Mouse (Mus musculus): ENCODE data around the gene Ptpra. TPM values are rescaled to one million over a fixed set of nuclear protein-coding genes. Genes with fewer than 3 reads are reported as not detected.
"Not testable (repeated sequence)": the region's sequence is repeated elsewhere in the genome, so short reads cannot be mapped to it uniquely, and the experiment has no call there.

The Ptpra gene
- polyA plus RNA-seq, 1 experiment from 2014 or later: 403 TPM

DNA sequence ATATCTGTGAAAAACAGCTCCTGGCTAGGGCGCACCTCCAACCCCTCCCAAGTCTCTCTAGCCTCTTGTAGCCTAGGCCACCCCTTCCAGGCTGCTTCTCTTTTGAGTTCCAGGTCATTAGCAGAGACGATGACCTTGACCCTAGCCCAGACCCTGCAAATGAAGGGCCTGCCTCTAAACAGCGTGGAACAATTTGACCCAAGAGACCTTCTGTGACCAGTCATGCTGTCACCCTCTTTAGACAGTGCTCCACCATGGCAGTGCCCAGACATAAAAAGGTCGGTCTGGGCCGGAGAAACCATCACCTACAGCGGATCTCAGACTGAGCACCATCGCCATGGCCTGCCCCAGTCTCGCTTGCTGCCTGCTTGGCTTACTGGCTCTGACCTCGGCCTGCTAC lies 125.8 kb downstream of the Ptpra start, which contains the start of gene Oxt:
TSS of gene Oxt (plus strand) at position 301 of the 400 bp plus-strand sequence.
- H3K27ac ChIP-seq: no peak within 1 kb of the TSS
- WGBS (ENCODE audit: missing documents): 78% methylated on average over 9 of the region's 9 CpGs
- no peaks in the 10 kb centered on the region for H3K36me3 ChIP-seq (ENCODE audit: inconsistent target)
- no peaks in the 10 kb centered on the region for H3K79me2 ChIP-seq (ENCODE audit: inconsistent target)
- H3K4me3 ChIP-seq (ENCODE audit: inconsistent target): no peak within 1 kb of the TSS

DNA sequence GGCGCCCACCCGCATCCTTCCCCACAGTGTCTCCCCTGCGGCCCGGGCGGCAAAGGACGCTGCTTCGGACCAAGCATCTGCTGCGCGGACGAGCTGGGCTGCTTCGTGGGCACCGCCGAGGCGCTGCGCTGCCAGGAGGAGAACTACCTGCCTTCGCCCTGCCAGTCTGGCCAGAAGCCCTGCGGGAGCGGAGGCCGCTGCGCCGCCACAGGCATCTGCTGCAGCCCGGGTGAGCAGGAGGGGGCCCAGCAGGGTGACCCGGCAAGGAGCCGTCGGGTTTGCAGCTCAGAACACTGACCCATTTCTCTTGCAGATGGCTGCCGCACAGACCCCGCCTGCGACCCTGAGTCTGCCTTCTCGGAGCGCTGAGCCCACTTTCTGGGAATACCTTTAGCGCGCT lies 126.5 kb downstream of the Ptpra start:
- not testable (repeated sequence) for H3K4me3 ChIP-seq (ENCODE audit: inconsistent target); H3K27ac ChIP-seq; H3K36me3 ChIP-seq (ENCODE audit: inconsistent target); H3K79me2 ChIP-seq (ENCODE audit: inconsistent target)
- 14% methylated on average over 28 of the region's 32 CpGs for WGBS (ENCODE audit: missing documents)

DNA sequence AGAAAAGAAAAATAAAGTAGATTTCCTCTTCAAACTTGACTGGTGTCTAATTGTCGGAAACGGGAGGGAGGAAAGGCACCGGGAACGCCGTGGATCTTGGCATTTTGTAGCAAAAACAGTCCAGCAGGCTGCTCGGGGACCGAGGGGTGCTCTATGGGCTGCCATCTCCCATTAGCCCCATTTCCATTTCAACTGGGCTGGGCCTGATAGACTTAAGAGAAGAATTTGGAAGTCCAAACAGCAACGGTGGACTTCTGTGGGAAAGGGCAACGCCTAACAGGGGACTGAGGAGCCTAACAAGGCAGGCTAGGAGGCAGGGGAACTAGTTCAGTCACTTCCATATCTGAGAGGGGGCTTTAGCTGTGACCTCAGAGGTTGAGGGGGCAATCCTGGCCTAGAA lies 126.9 kb downstream of the Ptpra start:
- H3K79me2 ChIP-seq (ENCODE audit: inconsistent target): no peaks in the 10 kb centered on the region
- H3K27ac ChIP-seq: no peak overlapping the region
- no peaks in the 10 kb centered on the region for H3K36me3 ChIP-seq (ENCODE audit: inconsistent target)
- no peak overlapping the region for H3K4me3 ChIP-seq (ENCODE audit: inconsistent target)
- 25% methylated on average over 9 of the region's 9 CpGs for WGBS (ENCODE audit: missing documents)

DNA sequence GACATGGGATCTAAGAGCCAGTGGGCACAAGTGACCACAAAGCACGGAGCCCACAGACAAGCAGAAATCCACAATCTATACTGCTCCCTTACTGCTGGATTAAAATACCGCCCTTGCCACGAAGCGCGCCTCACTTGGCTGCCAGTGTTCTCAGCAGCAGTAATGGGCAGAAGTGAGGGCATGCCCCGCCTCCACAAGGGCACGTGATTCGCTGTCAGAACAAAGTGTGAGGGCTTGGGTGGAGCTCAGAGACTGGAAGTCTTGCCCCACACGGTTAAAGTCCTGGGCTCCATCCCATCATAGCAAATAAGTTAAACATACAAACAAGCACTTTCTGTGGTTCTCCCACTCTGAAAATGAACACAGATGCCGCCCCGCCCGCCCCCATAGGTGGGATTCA lies 127.6 kb downstream of the Ptpra start:
- 8% methylated on average over 12 of the region's 12 CpGs for WGBS (ENCODE audit: missing documents)
- H3K36me3 ChIP-seq (ENCODE audit: inconsistent target): no peaks in the 10 kb centered on the region
- H3K4me3 ChIP-seq (ENCODE audit: inconsistent target): no peak overlapping the region
- no peaks in the 10 kb centered on the region for H3K79me2 ChIP-seq (ENCODE audit: inconsistent target)
- no peak overlapping the region for H3K27ac ChIP-seq

DNA sequence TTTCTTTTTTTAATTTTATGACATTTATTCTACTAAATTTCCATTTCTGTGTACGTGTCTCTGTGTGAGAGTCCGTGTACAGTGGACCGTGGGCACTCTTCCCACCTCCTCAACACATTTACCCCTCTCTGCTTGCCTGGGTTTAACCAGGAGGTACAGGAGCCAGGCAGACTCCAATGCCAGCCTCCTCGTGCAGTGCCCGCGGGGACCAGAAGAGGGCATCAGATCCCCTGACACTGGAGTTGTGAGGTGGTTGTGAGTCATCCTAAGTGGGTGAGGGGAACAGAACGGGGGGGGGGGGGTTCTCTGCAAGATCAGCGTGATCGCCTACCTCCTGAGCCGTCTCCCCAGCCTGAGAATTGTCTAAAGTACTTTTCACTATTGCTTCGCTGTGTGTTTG lies 128.1 kb downstream of the Ptpra start:
- no peak overlapping the region for H3K27ac ChIP-seq
- 21% methylated on average over 11 of the region's 11 CpGs for WGBS (ENCODE audit: missing documents)
- no peaks in the 10 kb centered on the region for H3K36me3 ChIP-seq (ENCODE audit: inconsistent target)
- no peaks in the 10 kb centered on the region for H3K79me2 ChIP-seq (ENCODE audit: inconsistent target)
- H3K4me3 ChIP-seq (ENCODE audit: inconsistent target): no peak overlapping the region

DNA sequence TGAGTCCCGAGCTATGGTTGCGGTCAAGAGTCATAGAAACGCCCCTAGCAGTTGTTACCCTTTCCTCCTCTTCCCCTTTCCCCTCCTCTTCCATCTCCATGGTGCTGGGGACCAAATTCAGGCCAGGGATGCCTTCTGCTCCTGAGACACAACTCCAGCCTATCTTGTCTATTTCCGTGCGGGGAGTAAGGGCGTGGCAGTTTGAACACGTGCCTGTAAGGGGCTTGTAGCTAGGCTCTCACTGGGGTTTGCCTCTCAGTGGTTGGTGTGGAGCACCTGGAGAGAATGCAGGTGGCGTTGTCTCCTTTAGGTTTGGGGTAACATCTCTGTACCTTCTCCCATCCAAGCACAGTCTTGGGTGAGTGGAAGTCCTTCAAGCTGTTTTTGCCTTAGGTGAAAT lies 129.7 kb downstream of the Ptpra start:
- Histone ChIP-seq H3K36me3 (ENCODE audit: inconsistent target) (no peaks in the 10 kb centered on the region), H3K79me2 (ENCODE audit: inconsistent target) (no peaks in the 10 kb centered on the region), H3K27ac (no peak overlapping the region), H3K4me3 (ENCODE audit: inconsistent target) (no peak overlapping the region)
- 10% methylated on average over 8 of the region's 8 CpGs for WGBS (ENCODE audit: missing documents)

DNA sequence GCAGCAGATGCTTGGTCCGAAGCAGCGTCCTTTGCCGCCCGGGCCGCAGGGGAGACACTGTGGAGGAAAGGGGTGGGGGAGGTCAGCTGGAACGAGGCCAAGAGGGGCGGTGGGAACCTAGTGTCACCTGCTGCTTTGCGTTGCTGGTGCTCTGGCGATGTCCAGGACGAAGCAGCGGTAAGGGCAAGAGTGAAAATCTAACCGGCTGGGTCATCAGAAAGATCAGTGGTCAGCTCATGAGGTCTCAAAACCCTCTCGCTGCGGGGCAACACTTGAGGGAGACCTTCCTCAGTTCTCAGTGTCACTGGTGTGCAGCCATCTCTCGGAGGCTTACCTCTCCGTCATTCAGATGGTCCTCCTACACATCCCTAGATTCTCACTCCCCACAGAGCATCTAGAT lies 131.1 kb downstream of the Ptpra start:
- H3K4me3 ChIP-seq (ENCODE audit: inconsistent target): no peak overlapping the region

DNA sequence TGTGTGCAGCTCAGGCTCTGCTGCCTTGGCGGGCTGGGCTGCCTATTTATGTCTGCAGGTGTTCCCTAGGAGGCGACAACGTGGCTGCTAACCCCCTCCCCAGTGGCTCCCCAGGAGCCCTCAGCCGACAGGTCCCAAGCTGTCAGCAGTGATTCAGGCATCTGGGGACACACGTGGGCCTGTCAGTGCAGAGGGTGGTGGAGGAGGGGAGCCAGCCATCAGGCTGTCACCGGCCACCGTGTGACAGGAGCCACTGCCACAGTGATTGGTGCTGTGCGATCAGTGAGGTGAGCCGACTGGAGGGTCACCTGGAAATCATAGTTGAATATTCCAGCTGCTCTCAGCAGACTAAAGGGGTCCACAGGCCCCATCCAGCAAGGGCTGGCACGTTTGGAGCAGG lies 132.5 kb downstream of the Ptpra start, which contains the start of gene Avp:
TSS of gene Avp (minus strand) at position 3 of the 400 bp plus-strand sequence.
- H3K4me3 ChIP-seq (ENCODE audit: inconsistent target): no peak within 1 kb of the TSS
- no peaks in the 10 kb centered on the region for H3K79me2 ChIP-seq (ENCODE audit: inconsistent target)
- no peak within 1 kb of the TSS for H3K27ac ChIP-seq
- H3K36me3 ChIP-seq (ENCODE audit: inconsistent target): no peaks in the 10 kb centered on the region
- 72% methylated on average over 10 of the region's 10 CpGs for WGBS (ENCODE audit: missing documents)

More for the DNA sequence above, 131.1 kb downstream of the Ptpra start:
- H3K27ac ChIP-seq: no peak overlapping the region
- WGBS (ENCODE audit: missing documents): 12% methylated on average over 16 of the region's 16 CpGs
- no peaks in the 10 kb centered on the region for H3K36me3 ChIP-seq (ENCODE audit: inconsistent target)
- no peaks in the 10 kb centered on the region for H3K79me2 ChIP-seq (ENCODE audit: inconsistent target)

DNA sequence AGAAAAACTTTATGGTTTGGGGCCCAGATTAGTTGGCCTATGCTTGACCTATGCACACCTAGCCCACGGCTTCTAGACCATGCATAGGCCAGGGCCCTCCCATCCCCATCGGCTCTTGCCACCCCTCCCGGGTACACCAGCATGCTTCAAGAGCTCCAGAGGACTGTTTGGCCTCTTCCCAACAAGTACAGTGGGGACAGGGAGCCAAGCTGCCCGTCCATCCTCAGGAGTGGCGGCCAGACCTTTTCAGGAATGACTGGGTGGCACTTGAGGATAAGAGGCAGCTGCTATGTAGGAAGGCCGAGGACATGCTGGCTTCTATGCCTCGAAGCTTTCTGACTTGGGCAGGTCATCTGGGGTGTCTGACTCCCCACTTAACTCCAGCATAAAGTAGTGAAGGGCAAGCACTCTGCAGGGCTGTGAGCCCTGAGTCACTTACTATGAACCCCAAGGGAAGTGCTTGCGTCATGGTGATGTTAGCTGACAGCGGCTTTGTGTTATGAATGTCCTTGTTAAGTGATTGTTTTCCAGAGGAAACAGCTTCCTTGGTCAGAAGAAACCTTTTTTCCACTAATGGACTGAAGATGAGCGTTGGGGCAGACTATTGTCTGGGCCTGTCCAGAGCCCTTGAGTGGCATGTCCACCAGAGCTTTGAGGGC lies 134.0 kb downstream of the Ptpra start:
- Histone ChIP-seq H3K36me3 (ENCODE audit: inconsistent target) (no peaks in the 10 kb centered on the region), H3K79me2 (ENCODE audit: inconsistent target) (no peaks in the 10 kb centered on the region), H3K4me3 (ENCODE audit: inconsistent target) (no peak overlapping the region), H3K27ac (no peak overlapping the region)
- 89% methylated on average over 10 of the region's 10 CpGs for WGBS (ENCODE audit: missing documents)

DNA sequence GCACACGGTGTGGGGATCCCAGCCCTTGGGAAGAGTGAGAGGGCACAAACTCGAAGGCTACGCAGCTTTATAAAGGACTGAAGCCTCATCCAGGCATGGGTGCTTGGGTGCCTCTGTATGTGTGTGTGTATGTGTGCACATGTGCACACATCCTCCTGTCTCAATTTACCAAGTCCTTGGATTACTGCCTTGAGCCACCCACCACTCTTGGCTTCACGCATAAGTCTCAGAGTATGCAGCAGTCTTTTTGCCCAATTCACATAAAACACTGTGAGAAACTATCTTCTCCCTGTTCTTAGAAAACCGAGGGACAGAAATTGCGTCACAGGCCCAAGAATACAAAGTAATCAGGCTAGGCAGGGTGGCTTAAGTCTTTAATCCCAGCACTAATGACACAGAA lies 135.9 kb downstream of the Ptpra start:
- WGBS (ENCODE audit: missing documents): 60% methylated on average over 6 of the region's 6 CpGs
- no peaks in the 10 kb centered on the region for H3K79me2 ChIP-seq (ENCODE audit: inconsistent target)

DNA sequence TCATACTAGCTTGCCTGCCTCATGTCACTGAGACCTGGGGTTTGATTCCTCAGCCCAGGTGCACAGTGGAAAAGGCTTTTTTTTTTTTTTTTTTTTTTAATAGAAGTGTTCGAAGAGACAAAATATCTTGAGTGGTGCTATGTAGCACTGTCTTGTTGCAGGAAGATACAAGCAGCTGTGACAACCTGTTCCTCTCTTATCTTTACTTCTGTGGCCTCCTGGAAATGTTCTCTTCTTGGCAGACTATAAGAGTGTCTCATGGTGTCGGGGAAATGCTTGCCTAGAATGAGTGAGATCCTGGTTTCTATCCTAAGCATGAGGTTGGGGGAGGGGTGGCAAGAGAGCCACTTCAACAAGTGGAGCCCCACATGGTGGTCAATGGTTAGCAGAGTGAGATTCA lies 138.3 kb downstream of the Ptpra start:
- Histone ChIP-seq H3K27ac (no peak overlapping the region), H3K36me3 (ENCODE audit: inconsistent target) (peaks cover 8% of the 10 kb centered on the region; the same call in 1 of the 2 replicates), H3K4me3 (ENCODE audit: inconsistent target) (no peak overlapping the region), H3K79me2 (ENCODE audit: inconsistent target) (no peaks in the 10 kb centered on the region)
- 85% methylated on average over 2 of the region's 2 CpGs for WGBS (ENCODE audit: missing documents)

More for the DNA sequence above, 135.9 kb downstream of the Ptpra start:
- Histone ChIP-seq H3K4me3 (ENCODE audit: inconsistent target) (no peak overlapping the region), H3K27ac (no peak overlapping the region), H3K36me3 (ENCODE audit: inconsistent target) (peaks cover under 1% of the 10 kb centered on the region; the same call in 1 of the 2 replicates)

DNA sequence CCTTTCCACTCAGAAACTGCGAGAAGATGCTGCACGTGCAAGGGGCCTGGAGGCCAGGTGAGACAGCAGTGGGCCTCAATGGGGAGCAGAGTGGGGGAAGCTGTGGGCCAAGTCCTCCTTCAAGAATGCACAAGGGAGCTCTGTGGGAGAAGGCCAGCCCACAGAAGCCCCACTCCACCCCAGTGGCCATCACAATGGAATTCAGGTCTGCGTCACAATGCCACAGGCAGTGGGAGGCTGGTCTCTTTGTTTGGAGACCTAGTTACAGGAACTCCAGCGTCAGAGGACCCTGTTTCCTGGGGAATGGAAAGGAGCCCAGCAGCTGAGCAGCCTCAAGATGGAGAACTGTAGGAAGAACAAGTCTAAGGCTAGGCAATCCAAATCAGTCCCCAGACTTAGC lies 139.1 kb downstream of the Ptpra start:
- Histone ChIP-seq H3K27ac (no peak overlapping the region), H3K4me3 (ENCODE audit: inconsistent target) (no peak overlapping the region), H3K36me3 (ENCODE audit: inconsistent target) (peaks cover 8% of the 10 kb centered on the region; the same call in 1 of the 2 replicates), H3K79me2 (ENCODE audit: inconsistent target) (no peaks in the 10 kb centered on the region)
- WGBS (ENCODE audit: missing documents): 83% methylated on average over 4 of the region's 4 CpGs

DNA sequence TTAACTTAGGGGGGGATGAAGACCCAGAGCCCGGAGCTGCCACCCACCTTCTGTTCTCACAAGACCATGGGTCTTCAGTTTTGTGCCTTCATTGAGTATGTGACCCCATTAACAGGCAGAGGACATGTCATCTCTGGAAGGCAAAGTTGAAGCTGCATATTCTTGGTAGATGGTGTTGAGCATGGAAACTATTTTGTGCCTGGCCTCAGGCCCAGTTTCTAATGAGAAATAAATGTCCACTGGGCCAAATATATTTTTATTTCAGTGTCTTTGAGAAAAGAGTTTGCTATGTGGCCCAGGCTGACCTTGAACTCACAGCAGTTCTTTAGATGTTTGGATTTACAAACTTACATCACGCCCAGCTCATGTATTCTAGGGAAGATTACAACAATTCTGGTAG lies 139.7 kb downstream of the Ptpra start:
- 94% methylated on average over 2 of the region's 2 CpGs for WGBS (ENCODE audit: missing documents)
- H3K27ac ChIP-seq: no peak overlapping the region
- no peaks in the 10 kb centered on the region for H3K79me2 ChIP-seq (ENCODE audit: inconsistent target)
- H3K36me3 ChIP-seq (ENCODE audit: inconsistent target): peaks cover 10% of the 10 kb centered on the region; the same call in 1 of the 2 replicates
- H3K4me3 ChIP-seq (ENCODE audit: inconsistent target): no peak overlapping the region

DNA sequence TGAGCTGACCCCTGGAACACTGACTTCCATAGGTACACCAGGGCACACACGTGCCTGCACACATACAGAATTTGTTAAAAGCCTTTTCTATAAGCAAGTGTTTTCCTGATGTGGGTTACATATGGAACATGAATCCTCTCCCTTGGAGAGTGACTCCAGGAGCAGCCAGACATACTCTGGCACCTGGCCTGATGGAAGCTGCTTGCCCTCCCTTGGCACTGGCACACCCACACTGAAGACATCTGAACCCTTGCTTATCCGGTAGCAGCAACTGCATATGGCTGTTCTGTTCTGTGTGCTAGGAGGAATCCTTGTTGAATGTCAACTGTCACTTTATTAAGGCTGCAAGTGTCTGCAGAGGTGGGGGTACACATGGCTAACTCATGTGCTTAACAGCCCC lies 140.9 kb downstream of the Ptpra start:
- Histone ChIP-seq H3K79me2 (ENCODE audit: inconsistent target) (no peaks in the 10 kb centered on the region), H3K27ac (no peak overlapping the region), H3K4me3 (ENCODE audit: inconsistent target) (no peak overlapping the region), H3K36me3 (ENCODE audit: inconsistent target) (peaks cover 14% of the 10 kb centered on the region; the same call in 1 of the 2 replicates)
- 100% methylated on average over 2 of the region's 2 CpGs for WGBS (ENCODE audit: missing documents)

DNA sequence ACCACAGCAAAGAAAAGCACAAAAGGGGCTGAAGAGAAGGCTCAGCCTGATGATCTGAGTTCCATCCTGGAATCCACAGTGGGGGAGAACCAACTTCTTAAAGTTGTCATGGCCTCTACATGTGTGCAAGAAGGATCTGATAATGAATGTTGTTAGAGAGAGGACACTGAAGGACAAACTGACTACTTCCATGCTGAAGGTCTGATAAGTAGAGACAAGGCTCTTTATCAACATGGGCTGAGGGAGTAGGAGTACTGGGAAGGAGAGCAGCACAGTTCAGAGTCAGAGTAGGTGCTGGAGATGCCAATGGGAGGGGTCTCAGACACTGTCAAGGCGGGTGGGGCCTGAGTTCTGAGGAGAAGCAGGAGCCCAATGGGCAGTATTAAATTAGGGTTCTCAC lies 145.5 kb downstream of the Ptpra start:
- no peak overlapping the region for H3K27ac ChIP-seq
- WGBS (ENCODE audit: missing documents): 100% methylated on average over 1 of the region's 1 CpGs
- H3K4me3 ChIP-seq (ENCODE audit: inconsistent target): no peak overlapping the region
- no peaks in the 10 kb centered on the region for H3K79me2 ChIP-seq (ENCODE audit: inconsistent target)
- H3K36me3 ChIP-seq (ENCODE audit: inconsistent target): peaks cover 31% of the 10 kb centered on the region

DNA sequence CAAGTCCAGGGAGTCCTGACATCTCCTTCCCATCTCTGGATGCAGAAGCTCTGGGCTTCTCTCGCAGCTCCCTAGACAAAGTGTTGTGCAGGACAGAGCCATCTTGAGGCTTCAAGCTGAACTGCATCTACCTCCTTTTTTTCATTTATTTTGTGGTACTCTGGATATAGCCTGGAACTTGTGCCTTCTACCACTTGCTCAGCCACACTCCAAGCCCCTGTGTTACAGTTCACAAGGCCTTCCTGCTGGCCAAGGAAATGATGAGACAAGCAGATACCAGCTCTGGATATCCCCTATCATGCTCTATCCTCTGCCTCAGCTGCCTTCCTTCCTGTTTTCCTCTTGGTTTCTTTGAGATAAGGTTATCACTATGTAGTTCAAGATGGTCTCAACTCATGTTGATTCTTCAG lies 147.5 kb downstream of the Ptpra start:
- Histone ChIP-seq H3K79me2 (ENCODE audit: inconsistent target) (no peaks in the 10 kb centered on the region), H3K4me3 (ENCODE audit: inconsistent target) (no peak overlapping the region), H3K27ac (no peak overlapping the region), H3K36me3 (ENCODE audit: inconsistent target) (peaks cover 32% of the 10 kb centered on the region)
- 60% methylated on average over 1 of the region's 1 CpGs for WGBS (ENCODE audit: missing documents)

All from macrophage (primary cell).